Mouse (Mus musculus) heart, postnatal 4 days (tissue): Measurements from ENCODE around the gene Hoxa3. TPM values are rescaled to one million over a fixed set of nuclear protein-coding genes. Genes with fewer than 3 reads are reported as not detected.

Source experiments
- DNase-seq: peaks from one replicate; pipeline ENCODE4 v3.0.0; 2021
- total RNA-seq, 2 experiments: library from RNA; stranded (reverse); gene quantifications; 2 replicates each; pipeline ENCODE4 v1.2.3; 2021

Gene Hoxa3
- total RNA-seq, 2 experiments from 2014 or later, result 1.4 TPM

DNA sequence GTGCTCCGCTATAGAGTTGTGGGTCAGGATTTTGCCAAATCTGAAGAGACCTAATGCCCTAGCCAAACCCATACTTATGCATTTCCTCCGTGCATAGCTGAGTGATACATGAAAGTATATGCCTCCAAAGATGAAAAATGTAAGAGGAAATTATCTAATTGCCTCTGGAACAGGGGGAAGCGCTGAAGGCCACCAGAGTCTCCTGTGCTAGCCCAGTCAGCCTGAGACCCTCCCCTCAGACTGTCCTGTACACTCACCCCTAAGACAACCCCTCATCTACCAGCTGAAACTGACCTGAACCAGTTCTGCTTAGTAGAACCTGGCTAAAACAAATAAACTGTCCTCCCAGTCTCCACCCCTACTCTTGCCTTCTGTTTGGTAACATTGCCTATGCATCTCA, 32.4 kb downstream of the Hoxa3 start:
- no peak for DNase-seq

DNA sequence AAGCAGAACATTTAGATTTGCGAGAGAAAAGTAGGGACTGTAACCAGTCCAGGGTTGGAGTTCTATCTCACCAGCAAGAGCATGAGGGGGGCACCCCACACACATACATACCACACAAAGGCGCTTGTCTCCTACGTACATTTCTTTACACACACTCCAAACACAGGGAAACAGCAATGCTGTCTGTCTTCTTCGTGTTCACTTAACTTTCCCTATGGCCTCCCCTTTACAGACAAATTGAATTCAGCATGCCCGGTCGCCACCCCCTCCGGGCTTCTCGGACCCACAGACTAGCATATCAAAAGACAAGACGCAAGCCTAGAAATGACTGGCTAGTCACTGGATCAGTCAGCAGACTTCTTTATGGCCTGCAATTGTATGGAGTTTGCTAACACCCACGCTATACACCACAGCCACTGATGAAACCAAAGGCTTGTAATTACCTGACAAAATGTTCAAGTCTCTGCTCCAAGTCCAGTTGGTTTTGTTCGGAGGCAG, 32.9 kb downstream of the Hoxa3 start:
- no peak for DNase-seq

DNA sequence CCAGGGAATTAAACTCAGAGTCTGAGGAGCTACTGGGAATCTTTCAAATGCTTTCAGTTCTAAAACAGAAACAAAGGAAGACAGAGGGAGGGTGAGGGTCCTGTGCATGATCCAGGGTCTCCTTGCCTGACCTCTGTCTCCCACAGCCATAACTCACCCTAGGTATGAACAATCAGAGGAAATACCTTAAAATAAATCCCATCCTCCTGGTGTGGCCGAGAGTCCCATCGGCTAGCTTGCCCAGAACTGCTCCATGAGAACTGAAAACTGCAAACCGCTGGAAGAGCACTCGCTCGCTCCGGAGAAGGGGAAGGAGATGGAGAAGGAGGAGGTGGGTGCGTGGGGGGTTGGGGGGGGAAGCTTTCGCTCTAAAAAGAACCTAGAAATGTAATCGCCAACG, 33.4 kb downstream of the Hoxa3 start:
- no peak for DNase-seq

DNA sequence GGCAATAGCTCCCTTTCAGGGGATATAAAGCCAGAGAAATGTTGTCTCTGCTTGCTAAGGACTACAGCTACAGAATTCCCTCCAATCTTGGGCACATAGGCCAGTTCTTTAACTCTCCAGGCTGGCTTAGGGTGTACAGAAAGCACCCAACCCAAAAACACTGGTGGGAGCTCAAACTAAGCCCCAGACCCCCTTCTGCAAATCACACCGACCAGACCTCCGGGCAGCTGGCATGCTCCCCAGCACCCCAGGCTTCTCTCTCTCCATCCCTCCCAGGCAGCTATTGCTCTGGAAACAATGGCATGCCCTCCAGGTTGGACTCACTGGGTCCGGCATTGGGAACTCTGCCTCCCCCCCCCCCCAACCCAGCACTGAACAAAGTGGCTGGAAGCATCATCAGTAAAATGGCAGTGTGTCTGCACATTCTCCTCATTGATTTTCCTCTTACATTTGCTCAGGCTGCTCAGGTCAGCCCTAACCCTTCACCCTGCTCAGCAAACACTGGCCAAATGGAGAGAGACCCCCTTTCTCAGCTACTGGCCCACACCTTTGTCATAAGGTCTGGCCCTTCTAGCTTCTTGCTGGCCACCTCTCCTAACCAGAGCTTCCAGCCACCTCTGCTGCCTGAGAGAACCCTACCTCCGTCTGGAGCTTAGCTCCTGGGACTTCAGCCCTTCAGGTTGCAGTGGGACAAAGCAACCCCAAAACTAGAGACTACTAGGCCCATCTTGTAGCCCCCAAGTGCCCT, 34.0 kb downstream of the Hoxa3 start:
- no peak for DNase-seq

DNA sequence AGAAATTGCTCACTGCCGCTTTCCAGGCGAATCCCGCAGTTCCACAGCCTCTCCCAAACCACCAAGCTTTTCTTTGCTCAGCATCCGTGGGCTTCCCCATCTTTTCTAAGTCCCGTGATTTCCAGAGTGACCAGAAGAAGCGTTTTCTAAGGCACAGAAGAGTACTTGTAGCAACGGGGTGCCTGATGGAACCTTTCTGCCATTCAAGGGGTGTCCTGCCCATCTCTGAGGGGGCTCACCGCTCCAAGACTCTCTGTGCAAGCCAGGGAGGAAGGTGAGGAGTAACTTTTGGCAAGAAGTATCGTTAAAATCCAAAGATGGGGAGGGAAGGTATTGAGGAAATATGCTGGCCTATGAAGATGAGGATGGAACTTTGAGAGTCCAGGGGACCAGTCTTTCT, 35.3 kb downstream of the Hoxa3 start:
- no peak for DNase-seq

DNA sequence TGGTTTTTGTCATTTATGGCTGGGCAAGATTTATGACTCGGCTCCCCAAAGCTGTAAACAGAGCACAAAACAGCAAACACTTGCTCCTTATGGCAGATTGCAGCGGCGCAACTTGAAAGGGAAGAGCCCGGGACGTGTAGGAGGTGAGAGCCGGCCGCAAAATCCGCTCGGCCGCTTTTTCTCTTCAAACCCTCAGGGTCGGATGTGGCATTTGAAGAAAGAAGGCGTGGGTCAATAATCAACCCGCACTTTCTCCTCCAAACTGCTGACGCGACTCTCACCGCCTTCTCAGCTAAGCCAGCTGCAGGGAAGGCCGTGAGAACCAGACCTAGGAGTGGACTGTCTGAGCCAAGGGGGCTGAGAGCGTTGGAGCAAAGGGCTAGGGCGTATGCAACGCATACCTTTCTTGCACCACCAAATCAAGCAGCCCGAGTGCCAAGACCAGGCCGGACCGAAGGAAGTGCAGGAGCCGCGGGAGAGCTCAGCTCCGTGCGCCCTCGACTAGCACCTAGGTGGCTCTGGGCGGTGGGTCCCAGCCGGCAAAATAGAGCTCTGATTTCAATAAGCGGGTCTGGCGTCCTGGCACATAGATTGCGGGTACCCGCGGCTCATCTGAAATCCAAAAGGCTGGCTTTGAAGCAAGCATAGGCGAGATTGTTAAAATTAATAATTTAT, 35.9 kb downstream of the Hoxa3 start, which contains the start of gene 5730596B20Rik:
Gene 5730596B20Rik, plus strand, starts transcription at position 438 of the 675 bp plus-strand sequence.
- DNase-seq, result no peak

DNA sequence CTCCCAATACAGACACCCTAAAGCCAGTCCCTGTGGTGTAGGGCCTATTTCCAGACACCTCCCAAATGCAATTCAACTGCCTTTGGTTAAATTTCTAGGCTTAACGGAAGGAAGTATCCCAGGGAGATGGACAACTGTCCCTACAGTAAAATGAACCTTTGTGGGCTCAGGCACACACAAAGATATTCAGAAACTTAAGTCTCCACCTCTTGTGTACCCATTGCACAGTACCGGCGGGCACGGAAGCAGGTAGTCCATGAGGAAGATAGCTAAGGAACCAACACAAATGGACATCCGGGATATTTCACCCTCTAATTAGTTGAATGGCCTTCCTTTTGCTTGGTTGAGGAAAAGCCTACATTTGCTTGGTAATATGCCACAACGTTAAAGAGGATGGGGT, 36.7 kb downstream of the Hoxa3 start:
- no peak for DNase-seq

DNA sequence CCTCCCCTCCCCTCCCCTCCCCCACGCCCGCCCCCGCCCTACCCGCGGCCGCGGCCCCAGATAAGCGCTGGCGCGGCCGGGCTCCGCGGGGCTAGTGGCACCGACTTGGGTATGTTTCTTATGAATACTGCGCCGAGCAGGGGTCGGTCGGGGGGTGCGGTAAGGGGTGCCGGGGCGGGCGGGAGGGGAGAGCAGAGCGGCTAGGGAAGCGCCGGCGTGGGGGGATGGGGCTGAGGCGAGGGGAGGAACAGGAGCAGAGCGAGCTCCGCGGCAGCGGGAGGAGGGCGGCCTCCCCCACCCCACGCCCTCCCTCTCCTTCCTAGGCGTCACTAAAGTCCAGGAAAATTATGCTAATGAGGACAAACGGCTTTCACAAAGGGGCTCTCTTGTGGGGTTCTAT, 37.3 kb downstream of the Hoxa3 start:
- DNase-seq, result peak; percentile 31

DNA sequence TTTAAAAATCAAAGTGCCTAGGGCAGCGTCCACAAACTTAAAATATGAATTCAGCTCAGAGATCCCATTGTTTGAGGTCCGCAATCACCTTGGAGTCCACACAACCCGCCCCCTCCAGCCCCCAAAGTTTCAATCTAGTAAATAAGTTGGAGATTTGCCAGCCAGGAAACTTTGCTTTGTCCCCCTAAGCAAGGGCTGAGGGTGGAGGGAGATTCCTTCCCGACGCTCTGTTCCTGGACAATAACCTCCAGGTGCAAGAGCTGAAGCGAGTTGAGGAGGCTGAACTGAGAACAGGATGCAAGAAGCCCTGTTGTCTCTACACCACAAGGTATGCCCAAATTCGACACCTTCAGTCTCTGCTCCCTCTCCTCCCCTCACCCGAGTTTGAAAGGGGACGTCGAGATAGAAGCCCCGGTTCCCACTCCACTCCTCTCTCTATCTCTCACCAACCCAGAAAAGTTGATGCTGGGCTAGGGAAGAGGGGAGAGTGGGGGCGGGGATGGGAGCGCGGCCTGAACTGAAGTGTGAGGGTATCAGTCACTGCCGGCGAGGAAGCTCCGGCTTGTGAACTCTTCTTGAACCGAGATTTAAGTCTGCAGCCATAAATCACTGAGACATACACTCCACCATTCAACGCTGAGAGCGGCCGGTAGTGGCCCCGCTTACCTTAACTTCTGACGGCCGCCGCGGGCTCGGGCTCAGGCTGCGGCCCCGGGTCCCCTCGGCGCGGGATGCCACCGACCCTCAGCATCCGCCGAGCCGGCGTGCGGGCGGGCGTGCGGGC, 38.0 kb downstream of the Hoxa3 start:
- peak; percentile 27 for DNase-seq

DNA sequence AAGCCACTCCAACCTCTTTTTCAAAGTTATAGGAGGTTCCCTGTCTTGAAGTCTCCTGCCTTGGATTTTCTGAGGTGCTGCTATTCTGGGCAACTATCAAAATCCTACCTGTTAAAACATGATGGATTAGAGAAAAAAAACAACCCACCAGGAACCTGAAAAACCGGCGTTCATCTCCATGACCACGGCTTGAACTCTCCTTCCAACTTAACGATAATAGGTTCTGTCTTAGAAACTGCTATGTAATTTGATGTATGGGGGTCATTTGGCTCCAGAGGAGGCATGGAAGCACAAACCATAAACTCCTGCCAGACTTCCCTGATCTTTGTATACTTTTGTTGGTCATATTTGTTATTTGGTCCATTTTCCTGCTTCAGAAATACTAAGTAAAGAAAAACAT, 39.5 kb downstream of the Hoxa3 start:
- DNase-seq, result no peak

DNA sequence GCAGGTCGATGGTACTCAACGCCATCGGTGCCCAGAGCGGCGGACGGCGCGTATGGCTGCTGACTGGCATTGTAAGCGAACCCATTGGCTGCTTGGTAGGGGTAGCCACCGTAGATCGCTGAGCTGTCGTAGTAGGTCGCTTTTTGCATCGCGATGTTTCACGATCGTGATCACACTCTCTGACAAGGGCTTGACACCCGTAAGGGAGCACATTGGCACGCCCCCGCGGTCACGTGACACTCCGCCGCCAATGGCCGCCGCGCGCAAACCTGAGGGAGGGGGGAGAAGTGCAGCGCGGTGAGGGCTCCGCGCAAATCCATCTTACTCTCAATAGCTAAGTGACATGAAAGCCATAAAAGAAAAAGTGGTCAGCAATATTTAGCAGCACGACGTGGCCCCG, 40.6 kb downstream of the Hoxa3 start:
- DNase-seq, result peak; percentile 76

DNA sequence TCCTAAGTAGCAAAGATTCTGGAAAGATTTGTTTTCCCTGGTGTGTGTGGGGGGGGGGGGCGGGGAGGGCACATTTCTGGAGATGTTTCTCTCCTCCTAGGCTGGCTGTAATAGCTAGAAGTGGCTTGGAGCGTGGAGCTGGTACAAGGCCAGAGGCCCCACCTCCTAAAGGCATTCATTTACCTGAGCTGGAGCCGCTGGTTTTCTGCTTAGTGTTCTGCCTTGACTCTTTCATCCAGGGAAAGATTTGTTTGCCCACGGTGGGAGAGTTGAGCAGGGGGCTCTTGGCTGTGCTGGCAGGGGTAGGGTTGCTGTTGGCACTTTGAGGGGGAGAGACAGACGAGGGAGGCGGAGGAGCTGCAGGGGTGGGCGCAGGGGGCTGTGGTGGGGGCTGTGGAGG, 41.2 kb downstream of the Hoxa3 start:
- DNase-seq, result no peak

DNA sequence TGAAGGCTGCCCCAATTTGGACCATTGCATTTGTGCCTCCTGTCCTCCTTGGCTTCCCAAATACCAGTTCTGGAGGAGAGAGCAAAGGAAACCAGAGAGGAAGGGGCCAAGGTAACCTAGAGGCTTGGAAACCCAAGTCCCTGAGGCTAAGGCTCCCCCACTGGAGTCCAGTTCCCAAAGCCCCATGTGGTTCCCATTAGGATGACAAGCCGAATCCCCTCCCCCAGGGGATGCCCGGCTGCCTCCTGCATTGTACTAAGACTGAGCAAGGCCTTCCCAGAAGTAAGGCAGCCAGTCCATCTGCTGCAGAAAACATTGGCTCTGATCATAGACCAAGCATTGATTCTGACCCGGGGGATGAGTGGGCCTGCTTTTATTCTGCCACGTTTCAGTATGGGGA, 41.8 kb downstream of the Hoxa3 start:
- DNase-seq, result no peak

DNA sequence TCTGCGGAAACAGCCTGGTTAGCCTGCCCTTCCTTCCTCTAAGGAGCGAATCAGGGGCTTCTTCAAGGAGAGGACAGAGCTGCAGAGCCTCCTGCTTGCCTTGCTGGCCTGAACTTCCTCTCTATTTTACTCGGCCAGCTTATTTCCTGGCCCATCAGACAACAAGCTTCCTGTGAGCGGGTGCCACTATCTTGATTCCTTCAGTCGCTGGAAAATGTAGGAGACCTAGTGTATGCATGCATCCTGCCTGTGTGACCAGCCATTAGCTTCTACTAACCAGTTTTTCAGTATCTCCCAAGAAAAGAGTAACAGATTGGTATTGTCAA, 42.3 kb downstream of the Hoxa3 start:
- no peak for DNase-seq

DNA sequence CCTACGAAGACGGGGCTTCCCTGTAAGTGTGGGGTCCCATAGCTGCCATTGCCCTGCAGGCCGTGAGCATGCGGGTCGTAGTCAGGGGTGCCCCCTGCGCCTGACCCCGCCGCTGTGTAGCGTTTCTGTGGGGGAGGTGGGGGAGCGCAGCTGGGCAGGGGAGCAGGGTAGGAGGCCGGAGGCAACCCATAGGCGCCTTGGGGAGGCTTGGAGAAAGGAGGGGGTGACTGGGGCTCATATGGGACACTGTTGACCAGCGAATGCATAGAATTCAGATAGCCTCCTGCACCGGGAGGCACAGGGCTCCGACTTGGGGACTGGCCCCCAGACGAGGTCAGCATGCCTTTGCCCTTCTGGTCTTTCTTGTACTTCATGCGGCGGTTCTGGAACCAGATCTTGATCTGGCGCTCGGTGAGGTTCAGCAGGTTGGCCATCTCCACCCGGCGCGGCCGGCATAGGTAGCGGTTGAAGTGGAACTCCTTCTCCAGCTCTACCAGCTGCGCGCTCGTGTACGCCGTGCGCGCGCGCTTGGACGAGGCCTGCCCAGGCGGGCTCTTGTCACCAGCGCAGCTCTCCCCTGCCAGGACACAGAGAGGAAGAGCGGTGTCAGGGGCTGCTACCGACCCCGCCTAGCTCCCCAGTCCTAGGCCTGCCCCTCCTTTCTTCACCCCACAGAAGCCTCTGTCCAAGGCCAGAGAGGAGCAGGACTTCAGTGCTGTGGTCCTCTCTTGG, 42.8 kb downstream of the Hoxa3 start:
- DNase-seq, result no peak

DNA sequence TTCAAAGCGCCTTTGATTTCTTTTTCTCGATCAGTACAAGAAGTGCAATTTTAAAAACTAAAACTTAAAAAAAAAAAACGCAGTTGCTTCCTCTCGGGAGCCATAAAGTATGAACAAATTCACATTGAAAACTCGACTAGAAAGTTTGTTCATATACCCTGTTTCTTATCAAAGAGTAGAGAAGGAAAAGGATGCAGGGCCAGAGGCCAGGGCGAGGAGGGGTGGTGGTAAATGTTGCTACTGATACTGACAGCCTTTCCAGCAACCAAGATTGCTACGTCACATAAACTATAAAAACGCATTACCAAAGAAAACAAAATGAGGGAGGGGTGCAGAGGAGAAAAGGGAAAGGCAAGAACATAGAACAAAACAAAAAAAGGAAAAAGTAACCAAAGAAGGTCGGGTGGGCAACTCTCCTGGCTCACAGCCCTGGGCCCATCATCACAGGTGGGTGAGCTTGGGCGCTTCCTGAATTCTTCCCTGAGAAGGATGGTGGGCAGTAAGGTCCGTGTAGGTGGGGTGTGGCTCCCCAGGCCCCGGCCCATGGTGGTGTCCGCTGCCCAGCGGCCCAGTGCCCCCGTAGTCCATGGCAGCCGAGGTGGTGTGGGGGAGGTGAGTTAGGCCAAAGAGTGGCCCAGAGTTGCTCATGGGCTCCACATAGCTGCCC, 43.5 kb downstream of the Hoxa3 start:
- DNase-seq, result no peak

DNA sequence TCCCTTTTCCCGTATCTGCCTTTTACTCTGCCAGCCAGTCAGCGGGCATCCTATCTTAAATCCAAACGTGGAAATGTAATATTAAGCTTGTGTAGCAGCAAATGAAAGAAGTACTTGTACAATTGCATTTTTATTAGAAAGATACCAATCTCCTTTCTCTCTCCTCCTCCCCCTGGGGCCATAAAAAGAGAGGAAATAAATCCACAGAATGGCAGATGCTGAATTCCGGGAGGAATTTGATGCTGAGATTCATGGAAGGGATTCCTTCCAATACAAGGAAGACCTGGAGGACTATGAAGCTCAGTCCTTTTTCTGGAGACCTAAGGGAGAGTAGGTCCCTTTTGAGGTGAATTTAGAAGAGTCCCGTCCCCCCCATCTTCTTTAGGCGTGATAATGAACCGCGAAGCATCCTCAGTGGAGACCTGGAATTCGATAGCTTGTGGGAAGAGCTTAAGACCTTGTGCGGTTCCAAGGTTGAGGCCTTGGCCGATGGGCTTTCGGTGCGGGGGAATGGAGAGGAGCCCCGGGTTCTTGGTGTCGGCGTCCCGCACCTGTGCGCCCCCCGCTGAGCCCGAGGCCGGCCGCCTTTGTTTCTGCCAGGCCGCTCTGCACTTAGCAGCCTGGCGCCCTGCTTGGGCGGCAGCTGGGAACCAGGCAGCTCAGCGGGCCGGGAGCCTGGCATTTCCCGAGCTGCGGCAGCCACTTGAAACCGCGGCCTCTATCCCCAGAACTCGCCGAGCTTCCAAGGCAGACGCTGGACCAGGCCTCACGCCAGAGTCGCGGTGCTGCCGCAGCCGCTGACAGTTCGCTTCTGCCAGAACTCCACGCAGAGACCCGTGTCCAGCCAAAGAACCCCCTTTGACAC, 44.7 kb downstream of the Hoxa3 start:
- peak; percentile 29 for DNase-seq

DNA sequence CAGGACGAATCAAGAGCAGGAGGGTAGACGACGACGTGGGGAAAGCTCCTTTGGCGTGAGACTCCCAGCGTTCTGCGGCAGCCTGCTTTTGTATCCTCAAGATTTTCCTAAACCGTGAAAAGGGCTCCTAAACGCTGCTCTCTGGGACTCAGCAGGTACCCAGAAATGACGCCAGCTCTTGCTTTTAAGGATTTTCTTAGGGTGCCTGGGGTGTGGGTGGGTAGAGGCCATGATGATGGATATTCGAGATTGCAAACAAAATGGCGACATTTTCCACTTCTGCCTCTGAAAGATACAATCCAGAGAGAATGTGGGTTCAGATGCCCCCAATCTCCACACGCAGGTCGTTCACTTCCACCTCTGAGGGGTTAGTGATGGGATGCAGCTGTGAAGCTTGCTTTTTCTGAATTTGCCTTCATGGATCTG, 45.4 kb downstream of the Hoxa3 start:
- no peak for DNase-seq

DNA sequence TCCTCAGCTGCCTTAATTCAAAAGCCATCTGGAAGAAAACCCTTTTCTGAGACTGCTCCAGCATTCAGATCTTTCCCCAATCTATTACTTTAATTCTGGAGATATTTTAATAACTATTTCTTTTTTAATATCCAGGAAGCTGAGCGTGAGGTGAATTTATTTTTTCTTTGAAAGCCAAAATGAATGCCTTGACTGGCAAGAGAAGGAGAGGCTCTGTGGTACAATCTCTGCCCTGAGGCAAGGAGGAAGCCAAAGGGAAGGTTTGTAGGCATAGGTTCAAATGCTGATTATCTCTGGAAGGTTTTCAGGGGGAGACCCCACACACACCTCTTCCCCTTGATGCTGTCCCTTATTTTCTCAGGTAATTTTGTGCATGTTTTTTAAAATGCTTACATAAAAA, 46.0 kb downstream of the Hoxa3 start:
- no peak for DNase-seq

DNA sequence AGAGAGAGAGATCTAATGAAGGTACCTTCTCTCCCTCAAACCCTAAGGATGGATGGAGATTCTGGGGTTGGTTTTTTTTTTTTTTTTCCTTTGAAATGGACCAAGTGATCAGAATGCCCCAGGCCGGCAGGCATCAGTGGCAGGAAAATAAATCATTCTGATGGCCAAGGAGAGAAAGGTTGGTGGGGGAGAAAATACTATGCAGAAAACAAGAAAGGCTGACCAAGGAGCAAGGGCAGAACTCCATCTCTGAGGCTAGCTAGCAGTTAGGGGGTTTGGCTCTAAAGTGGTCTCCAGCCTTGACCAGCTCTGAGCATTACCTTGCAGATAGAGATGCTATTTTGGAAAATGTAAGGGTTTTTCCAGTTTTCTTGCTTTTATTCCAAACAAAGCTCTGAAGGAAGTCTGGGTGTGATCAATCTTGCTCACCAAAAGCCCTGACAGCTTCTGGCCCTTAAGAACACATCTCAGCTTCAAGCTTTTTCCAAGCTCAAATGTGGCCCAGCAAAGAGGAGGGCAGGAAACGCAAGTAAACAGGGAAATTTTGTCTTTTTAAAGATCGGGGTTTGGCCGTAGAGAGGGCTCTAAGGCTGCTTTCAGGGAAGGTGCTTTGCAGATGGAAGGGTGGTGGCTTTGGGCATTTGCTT, 46.6 kb downstream of the Hoxa3 start:
- no peak for DNase-seq
